Mouse (Mus musculus): ENCODE measurements around the gene Mgat2.

GRCm38 (mm10) chr12:69229251-69229650 is 45.3 kb downstream of the Mgat2 start:
- TF ChIP-seq POLR2A (IDR thresholded peaks at IDR 0.05; ENCODE audit: low read depth, low read length) (no peak), CTCF (conservative IDR thresholded peaks at IDR 0.05; ENCODE audit: insufficient read depth, insufficient read length, low read depth, low read length) (peak; percentile 21; the same call in 1 of the 2 replicates)
